Mouse (Mus musculus) hindbrain, embryonic 15.5 days (tissue): ENCODE data around the gene Usp3. TPM values are rescaled to one million over a fixed set of nuclear protein-coding genes. Genes with fewer than 3 reads are reported as not detected.

Experiments used
- ATAC-seq: fragments of 200-750 bp; cut with Nextera tagmentation; 2 replicates; pipeline ENCODE4 v1.8.0; 2017; ENCODE audit warnings: low read depth, moderate number of reproducible peaks, moderate TSS enrichment; ENCODE audit not compliant: low FRiP score
- H3K27ac ChIP-seq: fragments of 300-500 bp; sonication (generic); replicated peaks from 2 replicates; pipeline ENCODE4 v1.5.1; 2015; ENCODE audit warnings: mild to moderate bottlenecking, inconsistent platforms
- H3K27me3 ChIP-seq: fragments of 300-500 bp; sonication (generic); 2 replicates; pipeline ENCODE4 v1.6.1; 2015; ENCODE audit warnings: control low read depth, inconsistent platforms
- H3K36me3 ChIP-seq: fragments of 300-500 bp; sonication (generic); 2 replicates; pipeline ENCODE4 v1.6.1; 2015; ENCODE audit warnings: control low read depth, inconsistent platforms
- H3K4me1 ChIP-seq: fragments of 300-500 bp; sonication (generic); replicated peaks from 2 replicates; pipeline ENCODE4 v1.6.1; 2015; ENCODE audit warnings: control low read depth, inconsistent platforms
- H3K4me2 ChIP-seq: fragments of 300-500 bp; sonication (generic); 2 replicates; pipeline ENCODE4 v1.6.1; 2015; ENCODE audit warnings: moderate library complexity, mild to moderate bottlenecking, inconsistent platforms
- H3K4me3 ChIP-seq: fragments of 300-500 bp; sonication (generic); 2 replicates; pipeline ENCODE4 v1.5.1; 2015; ENCODE audit warnings: mild to moderate bottlenecking, inconsistent platforms
- H3K9ac ChIP-seq: fragments of 300-500 bp; sonication (generic); 2 replicates; pipeline ENCODE4 v1.6.1; 2015; ENCODE audit warnings: inconsistent platforms
- H3K9me3 ChIP-seq: fragments of 300-500 bp; sonication (generic); 2 replicates; pipeline ENCODE4 v1.6.1; 2016; ENCODE audit warnings: control low read depth, inconsistent platforms
- WGBS: fragments of 180-500 bp; shearing (Covaris S2); methylation state at CpG from one replicate; pipeline ENCODE4 v1.1.7; 2015; 5-methylcytosine and 5-hydroxymethylcytosine counted together
- polyA plus RNA-seq: library from polyadenylated mRNA; unstranded; fragments of >200 nt; fragmentation: Nextera tagmentation; extraction: Ambion mirVana; gene quantifications from 2 replicates; pipeline ENCODE4 v1.2.1, GENCODE M21; 2015

The Usp3 gene
- polyA plus RNA-seq, 1 experiment from 2014 or later: 57.1 TPM

DNA sequence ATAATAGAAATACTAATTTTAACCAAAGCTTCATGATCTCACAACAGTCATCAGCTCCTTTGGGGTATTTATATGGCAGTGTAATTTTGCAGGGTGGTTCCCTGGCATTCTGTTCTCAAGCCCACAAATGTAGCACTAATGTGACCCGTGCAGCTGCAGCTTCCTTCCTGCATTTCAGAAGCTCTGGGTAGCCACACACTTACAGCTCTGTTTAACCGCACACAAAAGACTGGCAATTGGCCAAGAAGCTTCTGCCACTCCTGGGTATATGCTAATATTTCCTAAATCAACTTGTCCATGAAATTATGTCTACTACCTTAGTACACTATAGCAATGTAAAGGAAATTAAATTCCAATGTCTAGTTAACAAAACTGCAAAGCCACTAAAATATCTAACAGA lies 32.6 kb downstream of the Usp3 start:
- no peaks in the 10 kb centered on the region for H3K27me3 ChIP-seq
- no peak overlapping the region for H3K4me3 ChIP-seq
- H3K9ac ChIP-seq: no peak overlapping the region
- peak overlapping the region; percentile 41; the same call in 1 of the 2 replicates for H3K27ac ChIP-seq
- no peaks in the 10 kb centered on the region for H3K36me3 ChIP-seq
- no peak for ATAC-seq
- no peak overlapping the region for H3K4me2 ChIP-seq
- H3K9me3 ChIP-seq: no peaks in the 10 kb centered on the region
- WGBS: 8% methylated on average over 2 of the region's 2 CpGs
- H3K4me1 ChIP-seq: peaks cover 9% of the 10 kb centered on the region; the same call in 1 of the 2 replicates

DNA sequence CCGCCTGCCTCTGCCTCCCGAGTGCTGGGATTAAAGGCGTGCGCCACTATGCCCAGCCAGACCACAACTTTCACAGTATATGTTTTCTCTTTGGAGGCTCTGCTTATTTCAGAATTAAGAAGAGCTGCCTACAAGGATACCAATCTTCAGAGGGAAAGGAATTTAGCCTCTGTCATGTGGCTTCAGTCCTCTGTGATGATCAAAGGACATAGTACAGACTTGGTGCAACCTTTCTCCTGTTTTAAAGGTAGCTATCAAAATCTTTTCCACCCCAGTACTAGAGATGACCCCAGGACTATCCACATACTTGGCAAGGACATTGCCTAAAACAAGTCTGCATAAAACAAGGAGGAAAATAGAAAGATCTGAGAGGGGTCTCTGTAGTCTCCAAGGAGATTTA lies 34.0 kb downstream of the Usp3 start:
- 100% methylated on average over 4 of the region's 4 CpGs for WGBS
- ATAC-seq: no peak
- H3K27me3 ChIP-seq: no peaks in the 10 kb centered on the region
- no peaks in the 10 kb centered on the region for H3K9me3 ChIP-seq
- H3K9ac ChIP-seq: no peak overlapping the region
- no peak overlapping the region for H3K4me3 ChIP-seq
- H3K36me3 ChIP-seq: no peaks in the 10 kb centered on the region
- no peak overlapping the region for H3K4me2 ChIP-seq
- no peak overlapping the region for H3K27ac ChIP-seq
- H3K4me1 ChIP-seq: peaks cover 9% of the 10 kb centered on the region; the same call in 1 of the 2 replicates

DNA sequence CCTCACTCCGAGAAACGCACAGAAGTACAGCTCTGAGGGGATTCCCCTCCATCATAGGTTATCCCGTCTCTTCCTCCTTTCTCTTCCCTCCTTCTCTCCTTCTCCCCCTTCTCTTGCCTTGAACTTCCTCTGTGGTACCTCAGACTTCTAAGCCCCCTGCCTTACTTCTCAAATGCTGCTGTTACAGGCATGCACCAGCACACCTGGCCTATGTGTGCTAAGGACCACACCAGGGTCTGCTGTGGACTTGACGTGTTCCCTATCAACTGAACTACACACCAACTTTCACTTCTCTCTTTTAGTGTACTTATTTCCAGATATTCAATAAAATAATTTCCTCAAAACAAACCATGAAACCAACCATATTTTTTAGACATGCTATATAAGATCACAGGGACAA lies 50.2 kb downstream of the Usp3 start:
- Histone ChIP-seq H3K4me3 (no peak overlapping the region), H3K9me3 (no peaks in the 10 kb centered on the region), H3K27ac (no peak overlapping the region), H3K4me2 (no peak overlapping the region), H3K27me3 (no peaks in the 10 kb centered on the region), H3K36me3 (peaks cover 39% of the 10 kb centered on the region), H3K4me1 (no peaks in the 10 kb centered on the region), H3K9ac (no peak overlapping the region)
- no peak for ATAC-seq
- 84% methylated on average over 4 of the region's 4 CpGs for WGBS

DNA sequence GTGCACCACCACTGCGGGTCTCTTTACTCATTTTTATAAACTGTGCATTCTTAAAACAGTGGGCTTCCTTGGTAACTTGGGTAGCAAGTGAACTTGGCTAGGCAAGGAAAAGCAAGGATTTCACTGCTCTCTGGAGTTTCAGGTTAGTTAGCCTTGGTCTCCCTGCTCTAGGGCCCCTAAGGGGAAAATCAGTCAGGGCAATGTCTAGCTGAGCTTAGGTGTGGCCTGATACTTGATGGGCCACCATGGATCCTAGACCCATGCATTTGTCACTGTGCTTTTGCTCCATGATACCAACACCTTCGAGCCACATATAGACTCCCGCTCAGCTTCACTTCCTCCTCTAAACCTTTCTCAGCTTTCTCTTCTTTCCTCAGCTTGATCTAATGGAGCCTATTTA lies 71.3 kb downstream of the Usp3 start:
- Histone ChIP-seq H3K9ac (no peak overlapping the region), H3K4me1 (0 out of 2 replicates have a peak, but pooled peaks cover 7% of the 10 kb centered on the region), H3K27me3 (no peaks in the 10 kb centered on the region), H3K4me2 (no peak overlapping the region), H3K36me3 (peaks cover 41% of the 10 kb centered on the region), H3K27ac (no peak overlapping the region), H3K4me3 (no peak overlapping the region), H3K9me3 (no peaks in the 10 kb centered on the region)
- 97% methylated on average over 3 of the region's 3 CpGs for WGBS
- ATAC-seq: no peak

- 96% methylated on average over 4 of the region's 4 CpGs for WGBS
- no peak overlapping the region for H3K27ac ChIP-seq
- ATAC-seq: no peak
- H3K4me3 ChIP-seq: no peak overlapping the region
- no peaks in the 10 kb centered on the region for H3K27me3 ChIP-seq
- H3K36me3 ChIP-seq: peaks cover 42% of the 10 kb centered on the region
- no peak overlapping the region for H3K4me2 ChIP-seq
- H3K9me3 ChIP-seq: no peaks in the 10 kb centered on the region
- H3K9ac ChIP-seq: no peak overlapping the region
- H3K4me1 ChIP-seq: 0 out of 2 replicates have a peak, but pooled peaks cover 7% of the 10 kb centered on the region
Measured at GRCm38 (mm10) chr9:66520299-66520698, 72.6 kb downstream of the Usp3 start.

GRCm38 (mm10) chr9:66518901-66519300 lies 74.0 kb downstream of the Usp3 start:
- Histone ChIP-seq H3K4me1 (peaks cover 11% of the 10 kb centered on the region; the same call in 1 of the 2 replicates), H3K9me3 (no peaks in the 10 kb centered on the region), H3K4me2 (no peak overlapping the region), H3K36me3 (peaks cover 36% of the 10 kb centered on the region), H3K27ac (0 out of 2 replicates have a peak overlapping the region, but pooled peaks have one; percentile 27), H3K27me3 (no peaks in the 10 kb centered on the region), H3K9ac (no peak overlapping the region), H3K4me3 (no peak overlapping the region)
- 29% methylated on average over 5 of the region's 5 CpGs for WGBS
- no peak for ATAC-seq

- Histone ChIP-seq H3K9ac (no peak overlapping the region), H3K36me3 (peaks cover 36% of the 10 kb centered on the region), H3K9me3 (no peaks in the 10 kb centered on the region), H3K4me1 (peaks cover 14% of the 10 kb centered on the region; the same call in 1 of the 2 replicates), H3K4me3 (no peak overlapping the region), H3K27ac (no peak overlapping the region), H3K4me2 (no peak overlapping the region), H3K27me3 (no peaks in the 10 kb centered on the region)
- WGBS: 66% methylated on average over 5 of the region's 5 CpGs
- ATAC-seq: no peak
Measured at GRCm38 (mm10) chr9:66518251-66518650, 74.7 kb downstream of the Usp3 start.

- Histone ChIP-seq H3K27me3 (no peaks in the 10 kb centered on the region), H3K4me2 (no peak overlapping the region), H3K27ac (no peak overlapping the region), H3K9ac (no peak overlapping the region), H3K4me1 (peaks cover 19% of the 10 kb centered on the region), H3K9me3 (no peaks in the 10 kb centered on the region), H3K4me3 (no peak overlapping the region), H3K36me3 (peaks cover 36% of the 10 kb centered on the region)
- WGBS: 82% methylated on average over 10 of the region's 10 CpGs
- no peak for ATAC-seq
Measured at GRCm38 (mm10) chr9:66517746-66518145, 75.2 kb downstream of the Usp3 start.

DNA sequence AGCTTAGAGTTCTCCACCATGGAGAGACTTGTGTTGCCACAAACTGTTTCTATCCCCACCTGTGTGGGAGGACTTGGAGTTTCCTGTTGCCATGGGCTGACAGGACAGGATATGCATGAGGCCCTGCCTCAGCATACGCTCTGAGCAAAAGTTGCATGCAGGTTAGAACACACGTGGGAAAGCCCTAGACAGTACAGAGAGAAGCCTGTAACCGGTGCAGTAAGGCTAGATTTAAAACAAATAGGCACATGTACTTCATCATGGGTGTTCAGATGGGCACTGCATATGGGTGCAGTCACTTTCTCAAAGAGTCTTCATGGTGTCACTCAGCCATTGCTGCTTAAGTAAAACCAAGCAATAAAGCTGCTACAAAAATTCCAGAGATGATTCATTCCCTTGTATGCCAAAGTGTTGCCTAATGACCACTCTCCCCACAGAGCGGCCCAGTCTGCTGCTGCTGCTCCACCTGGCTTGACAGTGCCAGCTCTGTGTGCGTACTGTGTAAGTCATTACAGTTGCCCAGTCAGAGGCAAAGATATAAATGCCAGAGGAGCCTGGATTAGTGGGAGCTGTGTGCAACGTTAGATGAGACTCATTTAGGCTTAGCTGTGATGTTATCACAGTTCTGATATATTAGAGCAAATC lies 76.5 kb downstream of the Usp3 start:
- ATAC-seq: no peak

DNA sequence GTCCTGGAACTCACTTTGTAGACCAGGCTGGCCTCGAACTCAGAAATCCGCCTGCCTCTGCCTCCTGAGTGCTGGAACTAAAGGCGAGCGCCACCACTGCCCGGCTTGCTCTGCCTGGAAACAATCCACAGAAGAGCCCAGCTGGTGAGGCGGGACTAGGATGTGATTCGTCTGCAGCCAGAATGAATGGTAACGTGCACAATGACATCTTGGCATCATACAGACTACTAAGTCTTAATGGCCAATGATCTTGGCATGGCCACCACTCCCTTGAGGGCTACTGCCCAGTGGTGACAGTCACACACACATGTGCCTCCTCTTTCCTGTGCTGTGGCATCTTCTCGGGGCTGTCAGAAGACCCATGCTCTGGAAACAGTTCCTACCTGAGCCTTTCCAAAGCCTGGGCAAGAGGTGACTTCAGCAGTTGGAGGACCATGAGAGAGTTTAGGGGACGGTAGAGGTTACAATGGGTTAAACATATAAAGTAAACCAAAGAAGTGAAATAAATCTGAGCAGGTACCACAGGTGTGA lies 77.2 kb downstream of the Usp3 start:
- no peak for ATAC-seq
- no peaks in the 10 kb centered on the region for H3K27me3 ChIP-seq
- peaks cover 36% of the 10 kb centered on the region for H3K36me3 ChIP-seq
- 84% methylated on average over 10 of the region's 10 CpGs for WGBS
- H3K4me2 ChIP-seq: no peak overlapping the region
- no peak overlapping the region for H3K4me3 ChIP-seq
- H3K9ac ChIP-seq: no peak overlapping the region
- no peaks in the 10 kb centered on the region for H3K9me3 ChIP-seq
- H3K27ac ChIP-seq: no peak overlapping the region
- H3K4me1 ChIP-seq: peaks cover 27% of the 10 kb centered on the region

More for the DNA sequence above, 76.5 kb downstream of the Usp3 start:
- Histone ChIP-seq H3K4me1 (peaks cover 23% of the 10 kb centered on the region), H3K36me3 (peaks cover 36% of the 10 kb centered on the region), H3K4me3 (no peak overlapping the region), H3K9me3 (no peaks in the 10 kb centered on the region), H3K9ac (no peak overlapping the region), H3K27ac (no peak overlapping the region), H3K4me2 (no peak overlapping the region), H3K27me3 (no peaks in the 10 kb centered on the region)
- WGBS: 84% methylated on average over 6 of the region's 6 CpGs

DNA sequence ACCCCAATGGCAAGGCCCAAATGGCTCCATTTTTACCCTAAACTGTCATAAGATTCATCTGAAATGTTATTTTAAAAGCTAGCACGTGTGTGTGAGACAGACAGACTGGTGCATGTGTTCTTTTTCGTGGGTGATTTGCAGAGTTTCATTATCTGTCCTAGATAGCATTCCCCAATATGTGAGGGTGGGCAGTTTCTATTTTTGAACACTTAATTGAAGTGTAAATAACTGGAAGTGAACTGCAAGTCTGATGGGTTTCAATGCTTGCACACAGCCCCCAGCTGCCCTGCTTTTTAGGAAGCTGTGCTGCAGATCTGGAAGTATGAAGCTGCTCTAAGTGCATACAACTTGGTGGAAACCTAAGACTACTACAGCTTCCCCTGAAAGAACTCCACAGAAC lies 77.8 kb downstream of the Usp3 start:
- no peak overlapping the region for H3K4me2 ChIP-seq
- H3K9me3 ChIP-seq: no peaks in the 10 kb centered on the region
- no peaks in the 10 kb centered on the region for H3K27me3 ChIP-seq
- no peak for ATAC-seq
- no peak overlapping the region for H3K9ac ChIP-seq
- H3K27ac ChIP-seq: no peak overlapping the region
- H3K36me3 ChIP-seq: peaks cover 31% of the 10 kb centered on the region
- no peak overlapping the region for H3K4me3 ChIP-seq
- peaks cover 34% of the 10 kb centered on the region for H3K4me1 ChIP-seq
- 85% methylated on average over 2 of the region's 2 CpGs for WGBS

DNA sequence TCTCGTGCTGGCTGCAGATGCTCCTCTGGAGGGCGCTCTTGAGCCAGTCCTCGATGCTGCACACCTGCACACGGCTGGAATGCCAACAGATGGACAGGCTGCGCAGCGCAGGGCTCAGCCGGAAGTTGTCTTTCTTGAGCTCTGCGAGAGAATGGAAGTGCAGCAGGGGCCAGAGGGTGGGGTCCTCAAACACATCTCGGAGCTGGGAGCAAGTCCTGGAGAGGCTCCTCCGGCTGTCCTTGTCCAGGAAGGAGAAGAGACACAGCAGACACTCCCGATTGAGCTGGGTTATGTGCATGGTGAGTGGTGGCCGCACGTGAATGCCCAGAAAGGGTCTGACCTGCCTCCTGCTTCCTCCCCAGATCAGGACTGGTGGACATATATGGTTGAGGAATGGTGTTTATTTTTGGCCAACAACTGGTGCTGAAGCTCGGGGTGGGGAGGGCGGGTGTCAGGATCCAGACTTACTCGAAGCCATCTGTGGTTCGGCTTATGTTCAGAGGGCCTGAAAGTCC lies 78.6 kb downstream of the Usp3 start, which contains the start of gene Fbxl22:
Fbxl22 (minus strand) TSS at position 338 of the 515 bp plus-strand sequence.
- peaks cover 30% of the 10 kb centered on the region for H3K36me3 ChIP-seq
- no peak within 1 kb of the TSS for H3K9ac ChIP-seq
- ATAC-seq: no peak
- WGBS: 71% methylated on average over 17 of the region's 17 CpGs
- H3K27ac ChIP-seq: no peak within 1 kb of the TSS
- no peak within 1 kb of the TSS for H3K4me2 ChIP-seq
- no peaks in the 10 kb centered on the region for H3K9me3 ChIP-seq
- H3K4me1 ChIP-seq: peaks cover 39% of the 10 kb centered on the region
- H3K4me3 ChIP-seq: no peak within 1 kb of the TSS
- no peaks in the 10 kb centered on the region for H3K27me3 ChIP-seq
